Mouse (Mus musculus): ENCODE measurements around the gene Rnf182. TPM values are rescaled to one million over a fixed set of nuclear protein-coding genes. Genes with fewer than 3 reads are reported as not detected.
A peak's percentile ranks its signal among the peaks of the same experiment; 100 is the strongest.

Rnf182 gene
- polyA plus RNA-seq, 1 experiment from 2014 or later = 3.6 TPM

- Histone ChIP-seq H3K9me3 (ENCODE audit: control insufficient read depth, low read length) (no peaks in the 10 kb centered on the region), H3K27me3 (ENCODE audit: control insufficient read depth, insufficient read depth, low read depth, low read length) (no peaks in the 10 kb centered on the region), H3K36me3 (ENCODE audit: control insufficient read depth, insufficient read depth, low read length) (no peaks in the 10 kb centered on the region), H3K9ac (ENCODE audit: low read length) (no peak overlapping the region), H3K4me3 (ENCODE audit: low read length) (no peak overlapping the region), H3K4me1 (replicated peaks; ENCODE audit: control insufficient read depth, insufficient read depth, low read length) (no peaks in the 10 kb centered on the region), H3K4me2 (ENCODE audit: low read depth, low read length) (no peak overlapping the region), H3K27ac (ENCODE audit: low read length) (no peak overlapping the region)
- no peak for ATAC-seq (ENCODE audit: low read depth)
- WGBS = 55% methylated on average over 16 of the region's 16 CpGs
Observed at GRCm38 (mm10) chr13:43582961-43583360, 32.5 kb upstream of the Rnf182 start.

- no peak overlapping the region for H3K4me2 ChIP-seq (ENCODE audit: low read depth, low read length)
- WGBS = 57% methylated on average over 8 of the region's 8 CpGs
- no peak overlapping the region for H3K9ac ChIP-seq (ENCODE audit: low read length)
- no peak overlapping the region for H3K4me3 ChIP-seq (ENCODE audit: low read length)
- no peak overlapping the region for H3K27ac ChIP-seq (ENCODE audit: low read length)
- H3K4me1 ChIP-seq (replicated peaks; ENCODE audit: control insufficient read depth, insufficient read depth, low read length) = 0 out of 2 replicates have a peak, but pooled peaks cover 2% of the 10 kb centered on the region
- no peaks in the 10 kb centered on the region for H3K27me3 ChIP-seq (ENCODE audit: control insufficient read depth, insufficient read depth, low read depth, low read length)
- no peak for ATAC-seq (ENCODE audit: low read depth)
- no peaks in the 10 kb centered on the region for H3K36me3 ChIP-seq (ENCODE audit: control insufficient read depth, insufficient read depth, low read length)
- no peaks in the 10 kb centered on the region for H3K9me3 ChIP-seq (ENCODE audit: control insufficient read depth, low read length)
Observed at GRCm38 (mm10) chr13:43583504-43583903, 32.0 kb upstream of the Rnf182 start.

GRCm38 (mm10) chr13:43585335-43585734 lies 30.2 kb upstream of the Rnf182 start:
- Histone ChIP-seq H3K9ac (ENCODE audit: low read length) (no peak overlapping the region), H3K4me3 (ENCODE audit: low read length) (no peak overlapping the region), H3K4me2 (ENCODE audit: low read depth, low read length) (no peak overlapping the region), H3K4me1 (replicated peaks; ENCODE audit: control insufficient read depth, insufficient read depth, low read length) (0 out of 2 replicates have a peak, but pooled peaks cover 2% of the 10 kb centered on the region), H3K27ac (ENCODE audit: low read length) (no peak overlapping the region), H3K27me3 (ENCODE audit: control insufficient read depth, insufficient read depth, low read depth, low read length) (no peaks in the 10 kb centered on the region), H3K9me3 (ENCODE audit: control insufficient read depth, low read length) (no peaks in the 10 kb centered on the region), H3K36me3 (ENCODE audit: control insufficient read depth, insufficient read depth, low read length) (no peaks in the 10 kb centered on the region)
- 64% methylated on average over 2 of the region's 2 CpGs for WGBS
- no peak for ATAC-seq (ENCODE audit: low read depth)

GRCm38 (mm10) chr13:43586966-43587365 lies 28.5 kb upstream of the Rnf182 start:
- H3K9ac ChIP-seq (ENCODE audit: low read length) = no peak overlapping the region
- H3K4me1 ChIP-seq (replicated peaks; ENCODE audit: control insufficient read depth, insufficient read depth, low read length) = 0 out of 2 replicates have a peak, but pooled peaks cover 2% of the 10 kb centered on the region
- H3K36me3 ChIP-seq (ENCODE audit: control insufficient read depth, insufficient read depth, low read length) = no peaks in the 10 kb centered on the region
- no peak overlapping the region for H3K4me3 ChIP-seq (ENCODE audit: low read length)
- H3K27me3 ChIP-seq (ENCODE audit: control insufficient read depth, insufficient read depth, low read depth, low read length) = no peaks in the 10 kb centered on the region
- H3K4me2 ChIP-seq (ENCODE audit: low read depth, low read length) = no peak overlapping the region
- no peak overlapping the region for H3K27ac ChIP-seq (ENCODE audit: low read length)
- no peak for ATAC-seq (ENCODE audit: low read depth)
- 83% methylated on average over 3 of the region's 3 CpGs for WGBS
- no peaks in the 10 kb centered on the region for H3K9me3 ChIP-seq (ENCODE audit: control insufficient read depth, low read length)

- no peak overlapping the region for H3K27ac ChIP-seq (ENCODE audit: low read length)
- 0 out of 2 replicates have a peak, but pooled peaks cover 2% of the 10 kb centered on the region for H3K4me1 ChIP-seq (replicated peaks; ENCODE audit: control insufficient read depth, insufficient read depth, low read length)
- H3K9ac ChIP-seq (ENCODE audit: low read length) = no peak overlapping the region
- no peak overlapping the region for H3K4me3 ChIP-seq (ENCODE audit: low read length)
- H3K4me2 ChIP-seq (ENCODE audit: low read depth, low read length) = no peak overlapping the region
- H3K9me3 ChIP-seq (ENCODE audit: control insufficient read depth, low read length) = no peaks in the 10 kb centered on the region
- H3K36me3 ChIP-seq (ENCODE audit: control insufficient read depth, insufficient read depth, low read length) = no peaks in the 10 kb centered on the region
- WGBS = 75% methylated on average over 14 of the region's 14 CpGs
- H3K27me3 ChIP-seq (ENCODE audit: control insufficient read depth, insufficient read depth, low read depth, low read length) = no peaks in the 10 kb centered on the region
- ATAC-seq (ENCODE audit: low read depth) = peak; percentile 45
Observed at GRCm38 (mm10) chr13:43587844-43588840, 27.4 kb upstream of the Rnf182 start.

- Histone ChIP-seq H3K27me3 (ENCODE audit: control insufficient read depth, insufficient read depth, low read depth, low read length) (no peaks in the 10 kb centered on the region), H3K36me3 (ENCODE audit: control insufficient read depth, insufficient read depth, low read length) (no peaks in the 10 kb centered on the region), H3K27ac (ENCODE audit: low read length) (no peak overlapping the region), H3K9me3 (ENCODE audit: control insufficient read depth, low read length) (no peaks in the 10 kb centered on the region), H3K4me3 (ENCODE audit: low read length) (no peak overlapping the region), H3K9ac (ENCODE audit: low read length) (no peak overlapping the region), H3K4me1 (replicated peaks; ENCODE audit: control insufficient read depth, insufficient read depth, low read length) (0 out of 2 replicates have a peak, but pooled peaks cover 2% of the 10 kb centered on the region), H3K4me2 (ENCODE audit: low read depth, low read length) (no peak overlapping the region)
- no peak for ATAC-seq (ENCODE audit: low read depth)
- 61% methylated on average over 28 of the region's 28 CpGs for WGBS
Observed at GRCm38 (mm10) chr13:43591828-43592680, 23.5 kb upstream of the Rnf182 start.

GRCm38 (mm10) chr13:43592681-43593068 lies 22.8 kb upstream of the Rnf182 start:
- Histone ChIP-seq H3K4me2 (ENCODE audit: low read depth, low read length) (0 out of 2 replicates have a peak overlapping the region, but pooled peaks have one; percentile 5), H3K9ac (ENCODE audit: low read length) (no peak overlapping the region), H3K27ac (ENCODE audit: low read length) (no peak overlapping the region), H3K36me3 (ENCODE audit: control insufficient read depth, insufficient read depth, low read length) (no peaks in the 10 kb centered on the region), H3K27me3 (ENCODE audit: control insufficient read depth, insufficient read depth, low read depth, low read length) (no peaks in the 10 kb centered on the region), H3K4me3 (ENCODE audit: low read length) (no peak overlapping the region), H3K4me1 (replicated peaks; ENCODE audit: control insufficient read depth, insufficient read depth, low read length) (0 out of 2 replicates have a peak, but pooled peaks cover 2% of the 10 kb centered on the region), H3K9me3 (ENCODE audit: control insufficient read depth, low read length) (no peaks in the 10 kb centered on the region)
- ATAC-seq (ENCODE audit: low read depth) = no peak
- WGBS = 42% methylated on average over 8 of the region's 8 CpGs

GRCm38 (mm10) chr13:43595896-43596295 lies 19.6 kb upstream of the Rnf182 start:
- Histone ChIP-seq H3K9ac (ENCODE audit: low read length) (no peak overlapping the region), H3K9me3 (ENCODE audit: control insufficient read depth, low read length) (no peaks in the 10 kb centered on the region), H3K4me1 (replicated peaks; ENCODE audit: control insufficient read depth, insufficient read depth, low read length) (no peaks in the 10 kb centered on the region), H3K27ac (ENCODE audit: low read length) (no peak overlapping the region), H3K4me3 (ENCODE audit: low read length) (no peak overlapping the region), H3K36me3 (ENCODE audit: control insufficient read depth, insufficient read depth, low read length) (no peaks in the 10 kb centered on the region), H3K4me2 (ENCODE audit: low read depth, low read length) (no peak overlapping the region), H3K27me3 (ENCODE audit: control insufficient read depth, insufficient read depth, low read depth, low read length) (no peaks in the 10 kb centered on the region)
- WGBS = 58% methylated on average over 4 of the region's 4 CpGs
- peak; percentile 57 for ATAC-seq (ENCODE audit: low read depth)

- Histone ChIP-seq H3K4me1 (replicated peaks; ENCODE audit: control insufficient read depth, insufficient read depth, low read length) (peaks cover 2% of the 10 kb centered on the region; the same call in 1 of the 2 replicates), H3K9me3 (ENCODE audit: control insufficient read depth, low read length) (no peaks in the 10 kb centered on the region), H3K4me3 (ENCODE audit: low read length) (no peak overlapping the region), H3K4me2 (ENCODE audit: low read depth, low read length) (no peak overlapping the region), H3K27ac (ENCODE audit: low read length) (no peak overlapping the region), H3K36me3 (ENCODE audit: control insufficient read depth, insufficient read depth, low read length) (no peaks in the 10 kb centered on the region), H3K27me3 (ENCODE audit: control insufficient read depth, insufficient read depth, low read depth, low read length) (no peaks in the 10 kb centered on the region), H3K9ac (ENCODE audit: low read length) (no peak overlapping the region)
- WGBS = 82% methylated on average over 6 of the region's 6 CpGs
- ATAC-seq (ENCODE audit: low read depth) = no peak
Observed at GRCm38 (mm10) chr13:43600967-43601366, 14.5 kb upstream of the Rnf182 start.
